Mouse (Mus musculus) mouse embryonic stem cell (cell line): ENCODE measurements at regions not wholly inside any gene's neighbourhood (a gene's known extent, or its start where the extent isn't known, plus 50 kb on each side); places are given as distances from the start of the nearest gene placed in this dataset.

Source experiments
- in situ Hi-C, 2 experiments: fragments of 300-500 bp; cut with MboI; formaldehyde crosslinking; loops; 1 replicate in 1 of 2; 3 replicates in 1 of 2; pipeline ENCODE4 v1.14.3; 2019 to 2020; ENCODE audit warnings: low sequenced_read_pairs in 2 of 2, low pct_unique_long_range_greater_than_20kb in 1 of 2, mixed read lengths in 1 of 2; ENCODE audit not compliant: unreplicated experiment in 1 of 2

GRCm38 (mm10) chr11:32883062-32883852 is 58.9 kb upstream of the Smim23 start:
- in situ Hi-C loops, result no loop called here

- in situ Hi-C loops, result no loop called here
Measured at GRCm38 (mm10) chr11:32878967-32879366, 54.6 kb upstream of the Smim23 start.
